Mouse (Mus musculus): ENCODE measurements around the gene Amt. TPM values are rescaled to one million over a fixed set of nuclear protein-coding genes. Genes with fewer than 3 reads are reported as not detected.

The Amt gene
- polyA plus RNA-seq, 1 experiment from 2014 or later, result 14.6 TPM

DNA sequence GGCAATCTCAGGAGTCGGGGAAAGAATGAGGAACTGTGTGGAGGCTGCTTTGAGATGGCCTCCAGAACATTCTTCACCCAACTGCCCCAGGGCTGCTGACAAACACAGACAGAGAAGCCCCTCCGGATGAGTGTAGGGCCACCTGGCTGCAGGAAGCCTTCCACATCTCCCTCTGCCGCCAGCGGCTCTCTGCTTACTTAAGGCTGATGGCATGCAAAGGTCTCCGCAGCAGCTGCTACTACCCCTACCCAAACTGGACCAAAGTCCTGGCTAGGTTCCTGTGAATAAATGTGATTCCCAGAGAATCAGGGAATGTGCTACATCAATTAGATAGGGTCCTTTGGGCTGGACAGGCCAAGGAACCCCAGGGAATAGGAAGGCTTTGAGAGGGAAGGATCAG lies 24.0 kb upstream of the Amt start:
- Histone ChIP-seq H3K9me3 (replicated peaks; ENCODE audit: control insufficient read depth, low read length) (no peaks in the 10 kb centered on the region), H3K4me3 (ENCODE audit: low read depth, low read length) (no peak overlapping the region), H3K27ac (replicated peaks; ENCODE audit: low read depth, low read length) (0 out of 2 replicates have a peak overlapping the region, but pooled peaks have one; percentile 25), H3K9ac (replicated peaks; ENCODE audit: low read length) (no peak overlapping the region), H3K4me1 (ENCODE audit: control insufficient read depth, insufficient read depth, low read length) (no peaks in the 10 kb centered on the region), H3K4me2 (ENCODE audit: low read depth, low read length) (no peak overlapping the region), H3K36me3 (replicated peaks; ENCODE audit: control insufficient read depth, insufficient read depth, low read depth, low read length) (no peaks in the 10 kb centered on the region), H3K27me3 (ENCODE audit: control insufficient read depth, insufficient read depth, low read length) (no peaks in the 10 kb centered on the region)
- ATAC-seq (replicated peaks; ENCODE audit: insufficient number of reproducible peaks, low FRiP score, low TSS enrichment, low read depth), result no peak
- DNase-seq (ENCODE audit: low spot score), result no peak
- 59% methylated on average over 5 of the region's 5 CpGs for WGBS

GRCm38 (mm10) chr9:108273485-108273884 lies 23.2 kb upstream of the Amt start:
- Histone ChIP-seq H3K9me3 (replicated peaks; ENCODE audit: control insufficient read depth, low read length) (no peaks in the 10 kb centered on the region), H3K4me2 (ENCODE audit: low read depth, low read length) (no peak overlapping the region), H3K27ac (replicated peaks; ENCODE audit: low read depth, low read length) (no peak overlapping the region), H3K4me1 (ENCODE audit: control insufficient read depth, insufficient read depth, low read length) (no peaks in the 10 kb centered on the region), H3K36me3 (replicated peaks; ENCODE audit: control insufficient read depth, insufficient read depth, low read depth, low read length) (no peaks in the 10 kb centered on the region), H3K27me3 (ENCODE audit: control insufficient read depth, insufficient read depth, low read length) (no peaks in the 10 kb centered on the region), H3K4me3 (ENCODE audit: low read depth, low read length) (no peak overlapping the region), H3K9ac (replicated peaks; ENCODE audit: low read length) (no peak overlapping the region)
- WGBS, result 76% methylated on average over 4 of the region's 4 CpGs
- DNase-seq (ENCODE audit: low spot score), result no peak
- ATAC-seq (replicated peaks; ENCODE audit: insufficient number of reproducible peaks, low FRiP score, low TSS enrichment, low read depth), result no peak

- no peak overlapping the region for H3K27ac ChIP-seq (replicated peaks; ENCODE audit: low read depth, low read length)
- no peaks in the 10 kb centered on the region for H3K27me3 ChIP-seq (ENCODE audit: control insufficient read depth, insufficient read depth, low read length)
- WGBS, result 75% methylated on average over 5 of the region's 5 CpGs
- H3K9ac ChIP-seq (replicated peaks; ENCODE audit: low read length), result no peak overlapping the region
- no peak overlapping the region for H3K4me3 ChIP-seq (ENCODE audit: low read depth, low read length)
- H3K4me1 ChIP-seq (ENCODE audit: control insufficient read depth, insufficient read depth, low read length), result no peaks in the 10 kb centered on the region
- H3K9me3 ChIP-seq (replicated peaks; ENCODE audit: control insufficient read depth, low read length), result no peaks in the 10 kb centered on the region
- DNase-seq (ENCODE audit: low spot score), result no peak
- no peak for ATAC-seq (replicated peaks; ENCODE audit: insufficient number of reproducible peaks, low FRiP score, low TSS enrichment, low read depth)
- H3K36me3 ChIP-seq (replicated peaks; ENCODE audit: control insufficient read depth, insufficient read depth, low read depth, low read length), result no peaks in the 10 kb centered on the region
- no peak overlapping the region for H3K4me2 ChIP-seq (ENCODE audit: low read depth, low read length)
Observed at GRCm38 (mm10) chr9:108274476-108275330, 21.9 kb upstream of the Amt start.

DNA sequence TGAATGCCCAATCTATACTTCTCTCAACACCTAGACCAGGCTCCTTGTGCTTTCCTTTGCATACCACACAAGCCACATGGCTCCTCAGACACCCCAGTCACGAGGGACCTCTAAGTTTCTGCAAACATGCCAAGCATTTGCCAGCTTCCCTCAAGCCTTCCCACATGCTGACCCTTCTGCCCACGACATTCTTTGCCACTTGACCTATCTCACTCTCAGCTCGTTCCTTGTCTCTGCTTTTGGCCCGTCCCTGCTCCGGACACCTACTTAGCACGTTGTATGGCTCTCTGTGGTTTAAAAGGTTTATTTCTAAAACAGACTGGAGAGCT lies 21.4 kb upstream of the Amt start:
- Histone ChIP-seq H3K4me3 (ENCODE audit: low read depth, low read length) (no peak overlapping the region), H3K4me1 (ENCODE audit: control insufficient read depth, insufficient read depth, low read length) (no peaks in the 10 kb centered on the region), H3K36me3 (replicated peaks; ENCODE audit: control insufficient read depth, insufficient read depth, low read depth, low read length) (no peaks in the 10 kb centered on the region), H3K27ac (replicated peaks; ENCODE audit: low read depth, low read length) (no peak overlapping the region), H3K4me2 (ENCODE audit: low read depth, low read length) (no peak overlapping the region), H3K9ac (replicated peaks; ENCODE audit: low read length) (no peak overlapping the region), H3K9me3 (replicated peaks; ENCODE audit: control insufficient read depth, low read length) (no peaks in the 10 kb centered on the region), H3K27me3 (ENCODE audit: control insufficient read depth, insufficient read depth, low read length) (no peaks in the 10 kb centered on the region)
- ATAC-seq (replicated peaks; ENCODE audit: insufficient number of reproducible peaks, low FRiP score, low TSS enrichment, low read depth) (no peak), DNase-seq (ENCODE audit: low spot score) (no peak)
- 62% methylated on average over 6 of the region's 6 CpGs for WGBS

DNA sequence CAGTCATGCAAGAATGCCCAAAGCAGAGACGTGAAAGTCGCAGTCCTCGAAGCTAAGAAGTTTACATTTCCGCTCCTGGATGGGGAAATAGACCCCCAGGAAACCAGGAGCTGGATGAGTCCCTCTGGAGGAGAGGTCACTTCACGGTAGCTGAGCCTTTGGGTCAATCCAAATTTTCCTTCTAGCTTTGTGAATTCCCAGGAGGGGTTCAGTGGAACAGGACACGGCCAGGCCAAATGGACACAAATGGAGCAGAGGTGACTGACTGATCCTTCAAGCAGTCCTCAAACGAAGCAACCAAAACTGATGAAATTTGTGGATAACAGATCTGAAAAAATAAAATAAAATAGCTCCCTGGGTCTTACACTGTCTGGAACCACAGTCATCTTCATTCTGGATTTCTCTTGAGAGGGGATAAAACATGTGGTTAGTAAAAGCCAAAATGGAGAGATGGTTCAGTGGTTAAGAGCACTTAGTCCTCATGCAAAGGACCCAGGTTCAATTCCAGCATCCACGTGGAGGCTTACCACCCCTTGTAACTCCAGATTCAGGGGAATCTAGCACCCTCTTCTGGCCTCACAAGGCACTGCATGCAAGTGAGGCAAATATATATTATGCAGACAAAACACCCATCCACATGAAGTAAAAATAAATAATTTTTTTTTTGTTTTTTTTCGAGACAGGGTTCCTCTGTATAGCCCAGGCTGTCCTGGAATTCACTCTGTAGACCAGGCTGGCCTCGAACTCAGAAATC lies 17.8 kb upstream of the Amt start:
- no peaks in the 10 kb centered on the region for H3K4me1 ChIP-seq (ENCODE audit: control insufficient read depth, insufficient read depth, low read length)

DNA sequence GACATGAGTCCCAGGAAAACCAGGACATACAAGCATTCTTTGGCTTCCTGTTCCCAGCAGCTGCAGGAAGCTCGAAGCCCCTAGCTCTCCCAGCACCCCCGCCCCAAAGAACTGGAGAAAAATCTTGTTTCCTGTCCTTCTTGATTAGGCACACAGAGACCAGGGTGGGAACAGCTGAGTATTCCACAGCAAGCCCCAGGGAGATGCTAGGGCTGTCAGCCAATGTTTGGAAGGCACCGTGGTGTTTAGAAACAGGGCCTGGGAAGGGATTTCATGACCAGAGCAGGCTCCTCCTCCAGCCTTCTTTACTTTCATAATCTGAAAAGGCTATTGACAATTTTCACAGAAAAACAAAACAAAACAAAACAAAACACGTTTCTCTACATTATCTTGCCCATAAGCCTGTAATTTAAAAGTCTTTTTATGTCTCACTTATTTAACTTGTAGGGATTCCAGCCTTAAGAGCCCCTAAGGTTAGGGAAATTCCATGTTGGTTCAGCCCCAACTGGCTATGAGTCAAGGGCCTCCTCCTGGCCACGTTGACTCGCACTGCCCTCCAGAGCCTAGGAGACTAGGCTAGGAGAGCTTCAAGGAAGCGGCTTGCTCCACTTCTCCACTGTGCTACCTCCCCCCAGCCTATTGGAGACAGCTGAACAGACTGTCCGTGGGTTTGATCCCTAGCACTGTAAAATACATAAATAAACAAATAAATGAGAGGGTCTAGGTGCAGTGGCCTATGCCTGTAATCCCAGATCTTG lies 16.4 kb upstream of the Amt start:
- 40% methylated on average over 8 of the region's 8 CpGs for WGBS
- Histone ChIP-seq H3K27me3 (ENCODE audit: control insufficient read depth, insufficient read depth, low read length) (no peaks in the 10 kb centered on the region), H3K4me1 (ENCODE audit: control insufficient read depth, insufficient read depth, low read length) (no peaks in the 10 kb centered on the region), H3K9me3 (replicated peaks; ENCODE audit: control insufficient read depth, low read length) (no peaks in the 10 kb centered on the region), H3K9ac (replicated peaks; ENCODE audit: low read length) (no peak overlapping the region), H3K4me3 (ENCODE audit: low read depth, low read length) (no peak overlapping the region), H3K36me3 (replicated peaks; ENCODE audit: control insufficient read depth, insufficient read depth, low read depth, low read length) (no peaks in the 10 kb centered on the region), H3K27ac (replicated peaks; ENCODE audit: low read depth, low read length) (no peak overlapping the region), H3K4me2 (ENCODE audit: low read depth, low read length) (no peak overlapping the region)
- DNase-seq (ENCODE audit: low spot score) (no peak), ATAC-seq (replicated peaks; ENCODE audit: insufficient number of reproducible peaks, low FRiP score, low TSS enrichment, low read depth) (no peak)

More for the DNA sequence above, 17.8 kb upstream of the Amt start:
- Histone ChIP-seq H3K9ac (replicated peaks; ENCODE audit: low read length) (no peak overlapping the region), H3K9me3 (replicated peaks; ENCODE audit: control insufficient read depth, low read length) (no peaks in the 10 kb centered on the region), H3K27me3 (ENCODE audit: control insufficient read depth, insufficient read depth, low read length) (no peaks in the 10 kb centered on the region), H3K27ac (replicated peaks; ENCODE audit: low read depth, low read length) (no peak overlapping the region), H3K4me3 (ENCODE audit: low read depth, low read length) (no peak overlapping the region), H3K36me3 (replicated peaks; ENCODE audit: control insufficient read depth, insufficient read depth, low read depth, low read length) (no peaks in the 10 kb centered on the region), H3K4me2 (ENCODE audit: low read depth, low read length) (no peak overlapping the region)
- WGBS, result 67% methylated on average over 10 of the region's 10 CpGs
- DNase-seq (ENCODE audit: low spot score) (peak; percentile 41), ATAC-seq (replicated peaks; ENCODE audit: insufficient number of reproducible peaks, low FRiP score, low TSS enrichment, low read depth) (no peak)

DNA sequence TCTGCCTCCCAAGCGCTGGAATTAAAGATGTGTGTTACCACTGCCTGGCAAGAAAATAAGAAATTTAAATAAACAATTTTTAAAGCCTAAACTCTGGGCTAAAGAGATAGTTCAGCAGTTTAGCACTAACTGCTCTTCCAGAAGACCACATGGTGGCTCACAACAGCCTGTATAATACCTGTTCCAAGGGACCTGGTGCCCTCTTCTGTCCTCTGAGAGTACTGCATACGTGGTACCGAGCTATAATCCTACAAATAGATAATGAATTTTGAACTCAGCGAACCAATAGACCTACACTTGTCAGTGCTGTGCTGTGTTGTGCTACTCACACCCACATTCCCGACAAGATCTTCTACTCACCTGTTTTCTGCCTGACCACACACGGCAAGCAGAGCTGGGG lies 12.2 kb upstream of the Amt start:
- no peaks in the 10 kb centered on the region for H3K4me1 ChIP-seq (ENCODE audit: control insufficient read depth, insufficient read depth, low read length)
- no peak overlapping the region for H3K4me3 ChIP-seq (ENCODE audit: low read depth, low read length)
- no peak overlapping the region for H3K27ac ChIP-seq (replicated peaks; ENCODE audit: low read depth, low read length)
- no peaks in the 10 kb centered on the region for H3K27me3 ChIP-seq (ENCODE audit: control insufficient read depth, insufficient read depth, low read length)
- no peak overlapping the region for H3K4me2 ChIP-seq (ENCODE audit: low read depth, low read length)
- 10% methylated on average over 6 of the region's 6 CpGs for WGBS
- DNase-seq (ENCODE audit: low spot score) (peak; percentile 83), ATAC-seq (replicated peaks; ENCODE audit: insufficient number of reproducible peaks, low FRiP score, low TSS enrichment, low read depth) (0 out of 2 replicates have a peak, but pooled peaks have one; percentile 64)
- H3K9ac ChIP-seq (replicated peaks; ENCODE audit: low read length), result no peak overlapping the region
- no peaks in the 10 kb centered on the region for H3K36me3 ChIP-seq (replicated peaks; ENCODE audit: control insufficient read depth, insufficient read depth, low read depth, low read length)
- H3K9me3 ChIP-seq (replicated peaks; ENCODE audit: control insufficient read depth, low read length), result no peaks in the 10 kb centered on the region
